23 mouse cellular contexts compared by ENCODE assay signal in genomic region chr7:51969379-51969778, GRCm38 (mm10). TPM values are rescaled to one million over a fixed set of nuclear protein-coding genes. Genes with fewer than 3 reads are reported as not detected.
DNase-seq lines count a peak whose midpoint lies in the region; ATAC-seq lines count a peak whose summit lies in the region.
"Had no signal": no experiment of that assay in that cellular context is flagged by ENCODE, and none has a peak within 500 bp of the region (broad histone marks: within the 10 kb centered on the region; RNA-seq: fewer than 3 reads in every experiment).

No protein-coding gene starts in this region.

- H3K9me3 ChIP-seq in limb, embryonic 11.5 days (ENCODE audit: control insufficient read depth, low read length): no peaks in the 10 kb centered on the region
- H3K9me3 ChIP-seq in limb, embryonic 10.5 days (replicated peaks): no peaks in the 10 kb centered on the region
- H3K9me3 ChIP-seq in embryonic facial prominence, embryonic 15.5 days (replicated peaks): no peaks in the 10 kb centered on the region
- H3K9me3 ChIP-seq in limb, embryonic 12.5 days: no peaks in the 10 kb centered on the region
- H3K9me3 ChIP-seq: G1E; heart, embryonic 10.5 days; hindbrain, embryonic 12.5 days had no signal

- H3K27ac ChIP-seq in limb, embryonic 11.5 days (replicated peaks; ENCODE audit: low read depth, low read length): peak overlapping the region; percentile 6; the same call in 1 of the 2 replicates
- no peak overlapping the region for H3K27ac ChIP-seq in limb, embryonic 10.5 days
- H3K27ac ChIP-seq in embryonic facial prominence, embryonic 15.5 days (replicated peaks): no peak overlapping the region
- peak overlapping the region; percentile 82 for H3K27ac ChIP-seq in limb, embryonic 12.5 days
- H3K27ac ChIP-seq: heart, embryonic 10.5 days; hindbrain, embryonic 12.5 days had no signal

- no peak overlapping the region for H3K9ac ChIP-seq in limb, embryonic 11.5 days (ENCODE audit: low read length)
- H3K9ac ChIP-seq in embryonic facial prominence, embryonic 15.5 days: no peak overlapping the region
- H3K9ac ChIP-seq in limb, embryonic 12.5 days (replicated peaks): no peak overlapping the region
- H3K9ac ChIP-seq: hindbrain, embryonic 12.5 days had no signal

- no peaks in the 10 kb centered on the region for H3K36me3 ChIP-seq in limb, embryonic 11.5 days (ENCODE audit: control insufficient read depth, insufficient read depth, low read length)
- H3K36me3 ChIP-seq in limb, embryonic 10.5 days: peaks cover 11% of the 10 kb centered on the region; the same call in 1 of the 2 replicates
- no peaks in the 10 kb centered on the region for H3K36me3 ChIP-seq in embryonic facial prominence, embryonic 15.5 days
- H3K36me3 ChIP-seq in limb, embryonic 12.5 days: peaks cover 27% of the 10 kb centered on the region
- H3K36me3 ChIP-seq: G1E; heart, embryonic 10.5 days; hindbrain, embryonic 12.5 days had no signal

- H3K27me3 ChIP-seq in limb, embryonic 11.5 days (ENCODE audit: control insufficient read depth, insufficient read depth, low read length): no peaks in the 10 kb centered on the region
- no peaks in the 10 kb centered on the region for H3K27me3 ChIP-seq in limb, embryonic 10.5 days (ENCODE audit: low read depth, poor library complexity, severe bottlenecking)
- H3K27me3 ChIP-seq in embryonic facial prominence, embryonic 15.5 days: peaks cover 3% of the 10 kb centered on the region; the same call in 1 of the 2 replicates
- no peaks in the 10 kb centered on the region for H3K27me3 ChIP-seq in limb, embryonic 12.5 days
- H3K27me3 ChIP-seq: hindbrain, embryonic 12.5 days had no signal

- ATAC-seq in limb, embryonic 11.5 days (ENCODE audit: insufficient number of reproducible peaks, low FRiP score, low TSS enrichment, low read depth): peak; percentile 44; the same call in 1 of the 2 replicates
- peak; percentile 64; the same call in 1 of the 2 replicates for ATAC-seq in embryonic facial prominence, embryonic 15.5 days (ENCODE audit: insufficient number of reproducible peaks, low FRiP score, low TSS enrichment, low read depth)
- peak; percentile 82 for ATAC-seq in limb, embryonic 12.5 days (ENCODE audit: insufficient number of reproducible peaks, insufficient read depth, low FRiP score, low TSS enrichment, low read depth)
- ATAC-seq: CD4-positive, CD25-positive, alpha-beta regulatory T cell, adult 4 months; forebrain, embryonic 14.5 days; hindbrain, embryonic 16.5 days; inflammation-experienced regulatory T-cells, adult 6 months; intestine, postnatal 0 days had no signal

- 0 out of 2 replicates have a peak, but pooled peaks cover 3% of the 10 kb centered on the region for H3K4me1 ChIP-seq in limb, embryonic 11.5 days (ENCODE audit: control insufficient read depth, insufficient read depth, low read length)
- peaks cover 9% of the 10 kb centered on the region; the same call in 1 of the 2 replicates for H3K4me1 ChIP-seq in limb, embryonic 10.5 days
- H3K4me1 ChIP-seq in embryonic facial prominence, embryonic 15.5 days: peaks cover 5% of the 10 kb centered on the region; the same call in 1 of the 2 replicates
- peaks cover 28% of the 10 kb centered on the region for H3K4me1 ChIP-seq in limb, embryonic 12.5 days (replicated peaks)
- H3K4me1 ChIP-seq: heart, embryonic 10.5 days had no signal

- H3K4me3 ChIP-seq in limb, embryonic 11.5 days (ENCODE audit: low read depth, low read length): no peak overlapping the region
- no peak overlapping the region for H3K4me3 ChIP-seq in limb, embryonic 10.5 days
- H3K4me3 ChIP-seq in embryonic facial prominence, embryonic 15.5 days (replicated peaks): no peak overlapping the region
- no peak overlapping the region for H3K4me3 ChIP-seq in limb, embryonic 12.5 days (replicated peaks)
- H3K4me3 ChIP-seq: heart, embryonic 10.5 days; hindbrain, embryonic 12.5 days had no signal

- DNase-seq in limb, embryonic 11.5 days (ENCODE audit: low spot score): peak; percentile 37
- no peak for DNase-seq in limb, embryonic 10.5 days (ENCODE audit: low spot score)
- peak; percentile 23 for DNase-seq in mesoderm, embryonic 11.5 days (ENCODE audit: low read depth, low spot score)
- DNase-seq in cerebellum, adult 9-11 months: no peak
- no peak for DNase-seq in kidney, postnatal 36 days
- DNase-seq in ovary, postnatal 36 days (ENCODE audit: low spot score): no peak
- DNase-seq: adrenal gland, postnatal 14 days; cerebellum, adult 11-12 months; cerebellum, postnatal 10 days; heart, adult 18-20 months; heart, postnatal 10 days; heart, postnatal 4 days had no signal

- no peak overlapping the region for H3K4me2 ChIP-seq in limb, embryonic 11.5 days (ENCODE audit: low read depth, severe bottlenecking)
- H3K4me2 ChIP-seq in embryonic facial prominence, embryonic 15.5 days (replicated peaks): no peak overlapping the region
- no peak overlapping the region for H3K4me2 ChIP-seq in limb, embryonic 12.5 days
- H3K4me2 ChIP-seq: hindbrain, embryonic 12.5 days had no signal

RNA-seq across cellular contexts. Expression of gene Svip, which starts 36.4 kb away (rescaled TPM):
- polyA plus RNA-seq in limb, embryonic 11.5 days (2014; fragmentation: Nextera tagmentation; extraction: Ambion mirVana): 1.9 and 2.5 TPM in 2 replicates
- 1.8 and 2.0 TPM in 2 replicates for polyA plus RNA-seq in limb, embryonic 10.5 days (2016; fragmentation: Nextera tagmentation; extraction: Ambion mirVana)
- polyA plus RNA-seq in embryonic facial prominence, embryonic 15.5 days (2015; fragmentation: Nextera tagmentation; extraction: Ambion mirVana): 6.1 and 6.3 TPM in 2 replicates
- 3.4 TPM in 2 replicates for polyA plus RNA-seq in limb, embryonic 12.5 days (2016; fragmentation: Nextera tagmentation; extraction: Ambion mirVana)

RNA-seq across cellular contexts. Expression of gene 1700015G11Rik, which starts 46.1 kb away (rescaled TPM):
- polyA plus RNA-seq in limb, embryonic 11.5 days (2014; fragmentation: Nextera tagmentation; extraction: Ambion mirVana): not detected in 2 replicates
- not detected in 2 replicates for polyA plus RNA-seq in limb, embryonic 10.5 days (2016; fragmentation: Nextera tagmentation; extraction: Ambion mirVana)
- polyA plus RNA-seq in embryonic facial prominence, embryonic 15.5 days (2015; fragmentation: Nextera tagmentation; extraction: Ambion mirVana): not detected in 2 replicates
- polyA plus RNA-seq in limb, embryonic 12.5 days (2016; fragmentation: Nextera tagmentation; extraction: Ambion mirVana): not detected in 2 replicates
- polyA plus RNA-seq: CD4-positive, CD25-positive, alpha-beta regulatory T cell, adult 4 months; forebrain, embryonic 14.5 days; G1E; heart, embryonic 10.5 days; heart, embryonic 14.5 days; hindbrain, embryonic 12.5 days; hindbrain, embryonic 16.5 days; inflammation-experienced regulatory T-cells, adult 6 months; intestine, postnatal 0 days had no signal

Comparison
In these comparisons a context has a peak if more than half of its experiments do, and no peak if none do; other contexts are left out.
1. DNase-seq: peak in limb, embryonic 11.5 days (single experiment) and mesoderm, embryonic 11.5 days (single experiment); none in limb, embryonic 10.5 days (single experiment), cerebellum, adult 9-11 months (single experiment), kidney, postnatal 36 days (0 of 2) and ovary, postnatal 36 days (single experiment).
2. H3K27ac ChIP-seq: peak in limb, embryonic 11.5 days (single experiment) and limb, embryonic 12.5 days (single experiment); none in limb, embryonic 10.5 days (single experiment) and embryonic facial prominence, embryonic 15.5 days (single experiment).
3. Peak in every context shown above with its lines, with median percentiles within 50 percentile points of each other: ATAC-seq.